Mouse (Mus musculus) gastrocnemius, postnatal 36 days (tissue): ENCODE measurements around the gene Slc41a3. TPM values are rescaled to one million over a fixed set of nuclear protein-coding genes. Genes with fewer than 3 reads are reported as not detected.
"Not testable (repeated sequence)": the region's sequence is repeated elsewhere in the genome, so short reads cannot be mapped to it uniquely, and the experiment has no call there.

Source experiments
- DNase-seq, 2 experiments: peaks; one replicate each; pipeline ENCODE4 v3.0.0; 2022
- intact Hi-C: fragments of 180-260 bp; cut with DNase I; formaldehyde crosslinking; loops from one replicate; pipeline ENCODE4 v1.15.1; 2025
- total RNA-seq, 2 experiments: library from RNA; stranded (reverse); gene quantifications; 2 replicates each; pipeline ENCODE4 v1.2.3; 2021

Gene Slc41a3
- total RNA-seq, 2 experiments from 2014 or later = 61.5 to 75.4 TPM

- DNase-seq = no peak
- intact Hi-C loops = no loop called here
These were observed 16.5 kb downstream of the Slc41a3 start for GRCm38 (mm10) chr6:90620791-90621583.

GRCm38 (mm10) chr6:90621584-90621890 is 17.0 kb downstream of the Slc41a3 start:
- intact Hi-C loops = no loop called here

GRCm38 (mm10) chr6:90622758-90623455 is 18.4 kb downstream of the Slc41a3 start:
- DNase-seq = no peak
- intact Hi-C loops = no loop called here

More at GRCm38 (mm10) chr6:90621584-90621890, 17.0 kb downstream of the Slc41a3 start:
- DNase-seq = no peak

- intact Hi-C loops = no loop called here
- no peak for DNase-seq
These were observed 18.9 kb downstream of the Slc41a3 start for GRCm38 (mm10) chr6:90623456-90623836.

- intact Hi-C loops = loop anchor here (2.0 kb wide), 1 partner anchor 17 kb away; no protein-coding TSS in a partner anchor
- peak; percentile 70 to 84 for DNase-seq
These were observed 19.7 kb downstream of the Slc41a3 start for GRCm38 (mm10) chr6:90624184-90624583.

GRCm38 (mm10) chr6:90624733-90625132 is 20.2 kb downstream of the Slc41a3 start:
- intact Hi-C loops = loop anchor here (2.0 kb wide), 1 partner anchor 18 kb away; no protein-coding TSS in a partner anchor
- peak; percentile 56 to 67 for DNase-seq

- no peak for DNase-seq
- intact Hi-C loops = loop anchor here (2.0 kb wide), 1 partner anchor 19 kb away; no protein-coding TSS in a partner anchor
These were observed 20.9 kb downstream of the Slc41a3 start for GRCm38 (mm10) chr6:90625207-90625994.

GRCm38 (mm10) chr6:90627556-90627955 is 23.0 kb downstream of the Slc41a3 start:
- intact Hi-C loops = no loop called here
- no peak for DNase-seq

- no peak for DNase-seq
- intact Hi-C loops = no loop called here
These were observed 25.0 kb downstream of the Slc41a3 start for GRCm38 (mm10) chr6:90629506-90629905.

- intact Hi-C loops = no loop called here
- DNase-seq = no peak
These were observed 25.9 kb downstream of the Slc41a3 start for GRCm38 (mm10) chr6:90630427-90630826.

GRCm38 (mm10) chr6:90632526-90632925 is 28.0 kb downstream of the Slc41a3 start:
- DNase-seq, intact Hi-C loops: not testable (repeated sequence)

GRCm38 (mm10) chr6:90635081-90635480 is 30.6 kb downstream of the Slc41a3 start:
- intact Hi-C loops = no loop called here
- no peak for DNase-seq

- intact Hi-C loops = no loop called here
- DNase-seq = no peak
These were observed 31.1 kb downstream of the Slc41a3 start for GRCm38 (mm10) chr6:90635611-90636010.

- intact Hi-C loops = no loop called here
- no peak for DNase-seq
These were observed 38.5 kb downstream of the Slc41a3 start for GRCm38 (mm10) chr6:90643057-90643456.

- no peak for DNase-seq
- intact Hi-C loops = no loop called here
These were observed 40.4 kb downstream of the Slc41a3 start for GRCm38 (mm10) chr6:90644965-90645364.

GRCm38 (mm10) chr6:90648391-90648790 is 43.9 kb downstream of the Slc41a3 start:
- intact Hi-C loops = no loop called here
- no peak for DNase-seq

- intact Hi-C loops = no loop called here
- DNase-seq = no peak
These were observed 44.8 kb downstream of the Slc41a3 start for GRCm38 (mm10) chr6:90649279-90649678.

- DNase-seq = no peak
- intact Hi-C loops = no loop called here
These were observed 46.1 kb downstream of the Slc41a3 start for GRCm38 (mm10) chr6:90650634-90651033.

GRCm38 (mm10) chr6:90653736-90654135 is 49.2 kb downstream of the Slc41a3 start:
- intact Hi-C loops = loop anchor here (1.0 to 2.0 kb wide), 3 partner anchors 17 to 75 kb away; no protein-coding TSS in a partner anchor
- peak; percentile 43 to 53 for DNase-seq

GRCm38 (mm10) chr6:90656344-90656850 is 51.9 kb downstream of the Slc41a3 start:
- intact Hi-C loops, DNase-seq: not testable (repeated sequence)

GRCm38 (mm10) chr6:90659913-90660312 is 55.4 kb downstream of the Slc41a3 start:
- DNase-seq = no peak
- intact Hi-C loops = no loop called here
